Mouse (Mus musculus): ENCODE results near the gene S100a5.

- TF ChIP-seq CTCF (conservative IDR thresholded peaks at IDR 0.05 in 1 of 2, IDR thresholded peaks at IDR 0.05 in 1 of 2; ENCODE audit: low read depth in 2 of 2, low read length in 2 of 2) (no peak), ZMIZ1 (IDR thresholded peaks at IDR 0.05; ENCODE audit: low read depth, low read length) (no peak), EP300 (IDR thresholded peaks at IDR 0.05; ENCODE audit: low read length) (no peak), TBP (conservative IDR thresholded peaks at IDR 0.05; ENCODE audit: low read depth, low read length) (no peak), TCF12 (IDR thresholded peaks at IDR 0.05; ENCODE audit: low read depth, low read length) (no peak), MXI1 (IDR thresholded peaks at IDR 0.05; ENCODE audit: low read depth, low read length) (no peak), IRF4 (IDR thresholded peaks at IDR 0.05; ENCODE audit: low read depth, low read length) (no peak)
These were observed 3.7 kb downstream of the S100a5 start for GRCm38 (mm10) chr3:90612061-90612460.

Measured in CH12.LX (cell line).